Mouse (Mus musculus) CH12.LX (cell line): Measurements from ENCODE around the gene Pgd. TPM values are rescaled to one million over a fixed set of nuclear protein-coding genes. Genes with fewer than 3 reads are reported as not detected.
"Not testable (repeated sequence)": the region's sequence is repeated elsewhere in the genome, so short reads cannot be mapped to it uniquely, and the experiment has no call there.

Experiments used
- DNase-seq: peaks from one replicate; pipeline ENCODE4 v3.0.0-alpha.2; 2013; ENCODE audit errors: extremely low read depth
- H3K27ac ChIP-seq: 2 replicates; pipeline ENCODE4 v1.5.1; 2012; ENCODE audit warnings: low read depth, mild to moderate bottlenecking, control low read depth, moderate library complexity; ENCODE audit not compliant: insufficient read depth
- H3K27me3 ChIP-seq: replicated peaks from 2 replicates; pipeline ENCODE3; 2012; ENCODE audit warnings: inconsistent platforms
- H3K36me3 ChIP-seq, 2 experiments: replicated peaks in 1 of 2; 2 replicates each; pipeline versions ENCODE3 to v1.6.1; 2012; ENCODE audit warnings: inconsistent platforms in 1 of 2, low read length in 1 of 2, mild to moderate bottlenecking in 1 of 2, mixed read lengths in 1 of 2, moderate library complexity in 1 of 2; ENCODE audit not compliant: control insufficient read depth in 1 of 2, insufficient read depth in 1 of 2
- H3K4me1 ChIP-seq, 2 experiments: 2 replicates each; pipeline ENCODE4 v1.6.1; 2012; ENCODE audit warnings: inconsistent platforms in 1 of 2, moderate library complexity in 1 of 2; ENCODE audit not compliant: insufficient read depth in 2 of 2, control insufficient read depth in 1 of 2
- H3K4me2 ChIP-seq: 2 replicates; pipeline ENCODE4 v1.6.1; 2012; ENCODE audit warnings: low read depth, mild to moderate bottlenecking, control low read depth; ENCODE audit not compliant: poor library complexity, insufficient read depth, severe bottlenecking
- H3K4me3 ChIP-seq, 3 experiments: fragments of 150-350 bp in 1 of 3; sonication (generic) in 1 of 3; replicated peaks in 1 of 3; 2 replicates each; pipeline versions ENCODE3 to v1.5.1; 2011 to 2012; ENCODE audit warnings: low read depth in 2 of 3, low read length in 2 of 3, mild to moderate bottlenecking in 2 of 3, moderate library complexity in 2 of 3, control low read depth in 1 of 3, improper control_type of control experiment in 1 of 3, inconsistent platforms in 1 of 3, mixed read lengths in 1 of 3; ENCODE audit not compliant: poor library complexity in 1 of 3
- H3K79me2 ChIP-seq: replicated peaks from 2 replicates; pipeline ENCODE4 v1.6.1; 2012; ENCODE audit warnings: mild to moderate bottlenecking, moderate library complexity; ENCODE audit not compliant: control insufficient read depth, poor library complexity, insufficient read depth, severe bottlenecking; ENCODE audit errors: extremely low read depth
- H3K9ac ChIP-seq: 2 replicates; pipeline ENCODE4 v1.6.1; 2012; ENCODE audit warnings: low read depth, mild to moderate bottlenecking, control low read depth, moderate library complexity; ENCODE audit not compliant: insufficient read depth
- H3K9me3 ChIP-seq: replicated peaks from 2 replicates; pipeline ENCODE3; 2012; ENCODE audit warnings: low read length, inconsistent platforms, mixed read lengths
- BHLHE40 ChIP-seq: IDR thresholded peaks from 2 replicates; pipeline ENCODE4 v1.6.1; 2011; ENCODE audit warnings: mild to moderate bottlenecking, low read depth, low read length, improper control_type of control experiment
- MAFK ChIP-seq: IDR thresholded peaks from 2 replicates; pipeline ENCODE4 v1.6.1; 2011; ENCODE audit warnings: low read length, improper control_type of control experiment; ENCODE audit not compliant: insufficient replicate concordance
- MXI1 ChIP-seq: IDR thresholded peaks from 2 replicates; pipeline ENCODE4 v1.6.1; 2011; ENCODE audit warnings: mild to moderate bottlenecking, low read depth, low read length, improper control_type of control experiment
- NELFE ChIP-seq: IDR thresholded peaks from 2 replicates; pipeline ENCODE4 v1.6.1; 2011; ENCODE audit warnings: low read depth, low read length, improper control_type of control experiment
- POLR2AphosphoS2 ChIP-seq: IDR thresholded peaks from 2 replicates; pipeline ENCODE4 v1.6.1; 2011; ENCODE audit warnings: low read depth, low read length, improper control_type of control experiment
- RAD21 ChIP-seq: IDR thresholded peaks from 2 replicates; pipeline ENCODE4 v1.6.1; 2011; ENCODE audit warnings: low read depth, mild to moderate bottlenecking, low read length, improper control_type of control experiment, moderate library complexity
- TBP ChIP-seq: conservative IDR thresholded peaks from 2 replicates; pipeline ENCODE4 v1.6.1; 2011; ENCODE audit warnings: low read depth, low read length, improper control_type of control experiment
- TCF12 ChIP-seq: IDR thresholded peaks from 2 replicates; pipeline ENCODE4 v1.6.1; 2014; ENCODE audit warnings: low read depth, mild to moderate bottlenecking, inconsistent platforms, low read length, improper control_type of control experiment
- USF2 ChIP-seq: conservative IDR thresholded peaks from 2 replicates; pipeline ENCODE4 v1.6.1; 2011; ENCODE audit warnings: low read depth, low read length, improper control_type of control experiment
- ZC3H11A ChIP-seq: IDR thresholded peaks from 2 replicates; pipeline ENCODE4 v1.6.1; 2012; ENCODE audit warnings: low read depth, mild to moderate bottlenecking, inconsistent platforms, low read length, improper control_type of control experiment
- dilution Hi-C: fragments of 300-500 bp; cut with MboI; formaldehyde crosslinking; loops from 2 replicates; pipeline ENCODE4 v1.14.3; 2020; ENCODE audit warnings: low sequenced_read_pairs; ENCODE audit not compliant: extremely low pct_unique_long_range_greater_than_20kb, extremely low pct_ligation_motif_present
- in situ Hi-C: fragments of 300-500 bp; cut with MboI; formaldehyde crosslinking; loops from 3 replicates; pipeline ENCODE4 v1.14.3; 2019; ENCODE audit warnings: low sequenced_read_pairs, low pct_ligation_motif_present, low pct_unique_long_range_greater_than_20kb, mixed read lengths
- polyA plus RNA-seq: library from polyadenylated mRNA; unstranded; fragments of >175 nt; gene quantifications from 2 replicates; pipeline ENCODE4 v1.2.1, GENCODE M21; 2012; ENCODE audit warnings: low read depth; ENCODE audit not compliant: insufficient read length
- total RNA-seq, 2 experiments: library from RNA; depleted of rRNA; stranded (reverse); fragments of 300-350 nt in 1 of 2; fragments of >200 nt in 1 of 2; gene quantifications; 2 replicates each; pipeline ENCODE4 v1.2.3; 2012 to 2014

The Pgd gene
- total and polyA plus RNA-seq, 3 experiments, result 50.1 to 251 (median 51.6) TPM

- H3K4me1 ChIP-seq, result peaks cover 14 to 32% of the 10 kb centered on the region in 2 experiments
- H3K36me3 ChIP-seq, result peaks cover 34 to 52% of the 10 kb centered on the region in 2 experiments
- H3K27ac ChIP-seq, in situ Hi-C loops, H3K4me3 ChIP-seq, DNase-seq, H3K27me3 ChIP-seq, H3K9me3 ChIP-seq, H3K4me2 ChIP-seq, H3K79me2 ChIP-seq, H3K9ac ChIP-seq, dilution Hi-C loops: not testable (repeated sequence)
- TF ChIP-seq MAFK, result peak; percentile 58; the same call in 1 of the 2 replicates
Measured at GRCm38 (mm10) chr4:149214468-149214867, 47.9 kb upstream of the Pgd start.

GRCm38 (mm10) chr4:149213466-149213865, 46.9 kb upstream of the Pgd start:
- H3K36me3 ChIP-seq, result peaks cover 34 to 48% of the 10 kb centered on the region in 2 experiments
- DNase-seq, result no peak
- no peak overlapping the region for H3K4me3 ChIP-seq
- peaks cover 12 to 28% of the 10 kb centered on the region in 2 experiments for H3K4me1 ChIP-seq
- H3K79me2 ChIP-seq, result no peaks in the 10 kb centered on the region
- no peak overlapping the region for H3K27ac ChIP-seq
- in situ Hi-C loops, result no loop called here
- no peak overlapping the region for H3K4me2 ChIP-seq
- TF ChIP-seq TCF12 (no peak), NELFE (no peak), TBP (no peak), MXI1 (no peak), POLR2AphosphoS2 (no peak), BHLHE40 (no peak), RAD21 (no peak), ZC3H11A (no peak), USF2 (no peak)
- dilution Hi-C loops, result no loop called here
- H3K9ac ChIP-seq, result no peak overlapping the region
- peaks cover 8% of the 10 kb centered on the region for H3K9me3 ChIP-seq
- H3K27me3 ChIP-seq, result no peaks in the 10 kb centered on the region

GRCm38 (mm10) chr4:149211441-149211840, 44.9 kb upstream of the Pgd start:
- H3K9me3 ChIP-seq, in situ Hi-C loops, H3K27me3 ChIP-seq, H3K4me2 ChIP-seq, H3K27ac ChIP-seq, H3K9ac ChIP-seq, H3K4me3 ChIP-seq, DNase-seq, dilution Hi-C loops, H3K79me2 ChIP-seq: not testable (repeated sequence)
- Histone ChIP-seq H3K36me3 (peaks cover 48 to 50% of the 10 kb centered on the region in 2 experiments), H3K4me1 (peaks cover 7 to 18% of the 10 kb centered on the region in 2 experiments)
